Mouse (Mus musculus) embryonic stem cell, embryonic (primary cell): ENCODE data around the gene Slc25a19.

ENCODE experiments used
- CTCF ChIA-PET, 4 experiments: fragments of 300-600 bp in 2 of 4; fragments of 350-600 bp in 2 of 4; sonication (Branson Sonifier 250); formaldehyde crosslinking; loops; one replicate each; lab custom pipeline; 2022; ENCODE audit warnings: inconsistent platforms in 2 of 4; lab: Charles Lee
- POLR2A ChIA-PET, 4 experiments: fragments of 300-600 bp in 2 of 4; fragments of 350-600 bp in 2 of 4; sonication (Branson Sonifier 250); formaldehyde crosslinking; loops; one replicate each; lab custom pipeline; 2022; ENCODE audit warnings: antibody characterized with exemption in 4 of 4, inconsistent platforms in 1 of 4; lab: Charles Lee

Gene Slc25a19

DNA sequence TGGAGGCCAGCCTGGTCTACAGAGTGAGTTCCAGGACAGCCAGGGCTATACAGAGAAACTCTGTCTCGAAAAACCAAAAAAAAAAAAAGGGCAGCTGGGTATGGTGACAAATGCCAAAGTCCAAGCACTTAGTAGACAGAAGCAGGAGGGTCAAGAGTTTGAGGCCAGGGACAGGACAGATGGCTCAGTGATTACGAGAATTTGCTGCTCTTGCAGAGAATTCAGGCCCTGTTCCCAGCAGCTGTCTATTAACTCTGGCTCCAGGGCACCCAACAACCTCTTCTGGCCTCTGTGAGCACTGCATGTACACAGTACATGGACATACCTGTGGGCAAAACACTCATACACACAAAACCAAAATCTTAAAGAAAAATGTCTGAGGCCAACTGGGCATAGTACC is 10.1 kb downstream of the Slc25a19 start:
- CTCF ChIA-PET = interaction anchor here in 3 of 4 experiments (0.5 to 2.0 kb wide), 8 partner anchors 10 to 402 kb away, joined by 3 to 8 read pairs (median 3); partner anchors contain the start of gene Slc25a19 (in 1 of the 3)
- POLR2A ChIA-PET = interaction anchor here in 3 of 4 experiments (0.5 to 17.9 kb wide), 16 partner anchors 9 to 215 kb away, joined by 3 to 335 read pairs (median 4); partner anchors contain the start of genes Slc25a19 (in 2 of the 3) and Jpt1 (in 1 of the 3)

GRCm38 (mm10) chr11:115616893-115617292 is 11.2 kb downstream of the Slc25a19 start:
- CTCF ChIA-PET = interaction anchor here in 2 of 4 experiments (0.6 to 2.0 kb wide), 8 partner anchors 15 to 464 kb away, joined by 3 to 12 read pairs (median 4); partner anchors contain the start of genes Grb2 (in 1 of the 2) and Sumo2 (in 1 of the 2)
- POLR2A ChIA-PET = interaction anchor here in 2 of 4 experiments (0.6 to 17.9 kb wide), 21 partner anchors 8 to 408 kb away, joined by 3 to 335 read pairs (median 5); partner anchors contain the start of genes Jpt1 (in 2 of the 2), Slc25a19 (in 2 of the 2) and Grb2 (in 1 of the 2)

- ChIA-PET CTCF (interaction anchor here in 2 of 4 experiments (0.6 to 1.7 kb wide), 7 partner anchors 15 to 463 kb away, joined by 3 to 12 read pairs (median 5); partner anchors contain the start of gene Sumo2 (in 1 of the 2)), POLR2A (interaction anchor here in 2 of 4 experiments (0.6 to 17.9 kb wide), 17 partner anchors 11 to 408 kb away, joined by 3 to 335 read pairs (median 23); partner anchors contain the start of genes Jpt1 (in 2 of the 2), Slc25a19 (in 2 of the 2), Gga3 (in 1 of the 2) and Grb2 (in 1 of the 2))
Measured at GRCm38 (mm10) chr11:115616371-115616770, 11.7 kb downstream of the Slc25a19 start.

DNA sequence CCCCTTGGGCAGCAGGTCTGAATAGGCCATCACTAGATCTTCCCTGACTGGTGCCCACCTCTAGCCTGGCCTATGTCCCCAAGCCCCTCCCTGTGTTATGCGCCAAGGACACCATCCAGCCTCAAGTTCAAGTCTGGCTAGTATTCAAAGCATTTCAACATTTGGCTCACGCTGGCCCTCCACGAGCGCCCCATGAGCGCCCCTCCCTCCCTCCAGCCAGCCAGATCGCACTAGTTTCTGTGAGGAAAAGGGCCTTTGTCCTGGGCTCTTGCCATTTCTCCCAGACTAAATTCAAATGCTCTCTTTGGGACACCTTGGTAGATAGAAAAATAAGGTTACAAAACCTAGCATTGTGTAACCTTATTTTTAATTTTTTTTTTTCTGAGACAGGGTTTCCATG is 12.2 kb downstream of the Slc25a19 start:
- CTCF ChIA-PET = interaction anchor here in 2 of 4 experiments (0.7 to 3.5 kb wide), 8 partner anchors 8 to 226 kb away, joined by 3 to 21 read pairs (median 4); partner anchors contain the start of genes Slc25a19 (in 1 of the 2) and Sumo2 (in 1 of the 2)
- POLR2A ChIA-PET = interaction anchor here in 3 of 4 experiments (0.6 to 17.9 kb wide), 47 partner anchors 10 to 1084 kb away, joined by 3 to 335 read pairs (median 6); partner anchors contain the start of genes Nup85 (in 3 of the 3), Slc25a19 (in 3 of the 3), Gga3 (in 2 of the 3) and Grb2 (in 2 of the 3)

- POLR2A ChIA-PET = interaction anchor here (0.5 to 17.9 kb wide), 69 partner anchors 10 to 1084 kb away, joined by 3 to 335 read pairs (median 4); partner anchors contain the start of genes Nup85 (in 3 of the 4), Slc25a19 (in 3 of the 4), Caskin2 (in 2 of the 4) and Gga3 (in 2 of the 4)
Measured at GRCm38 (mm10) chr11:115615108-115615825, 12.8 kb downstream of the Slc25a19 start.

GRCm38 (mm10) chr11:115614346-115615107 is 13.6 kb downstream of the Slc25a19 start:
- CTCF ChIA-PET = interaction anchor here (0.5 to 3.5 kb wide), 16 partner anchors 9 to 704 kb away, joined by 3 to 38 read pairs (median 4); partner anchors contain the start of genes Caskin2 (in 2 of the 4), Armc7 (in 1 of the 4), Slc25a19 (in 1 of the 4) and Tsen54 (in 1 of the 4)
- POLR2A ChIA-PET = interaction anchor here (0.5 to 17.9 kb wide), 75 partner anchors 9 to 416 kb away, joined by 3 to 335 read pairs (median 4); partner anchors contain the start of genes Grb2 (in 3 of the 4), Nup85 (in 3 of the 4), Slc25a19 (in 3 of the 4) and Gga3 (in 2 of the 4)

More at GRCm38 (mm10) chr11:115615108-115615825, 12.8 kb downstream of the Slc25a19 start:
- CTCF ChIA-PET = interaction anchor here in 3 of 4 experiments (0.5 to 3.5 kb wide), 13 partner anchors 8 to 705 kb away, joined by 3 to 21 read pairs (median 3); partner anchors contain the start of genes Armc7 (in 1 of the 3), Caskin2 (in 1 of the 3), Slc25a19 (in 1 of the 3) and Sumo2 (in 1 of the 3)

DNA sequence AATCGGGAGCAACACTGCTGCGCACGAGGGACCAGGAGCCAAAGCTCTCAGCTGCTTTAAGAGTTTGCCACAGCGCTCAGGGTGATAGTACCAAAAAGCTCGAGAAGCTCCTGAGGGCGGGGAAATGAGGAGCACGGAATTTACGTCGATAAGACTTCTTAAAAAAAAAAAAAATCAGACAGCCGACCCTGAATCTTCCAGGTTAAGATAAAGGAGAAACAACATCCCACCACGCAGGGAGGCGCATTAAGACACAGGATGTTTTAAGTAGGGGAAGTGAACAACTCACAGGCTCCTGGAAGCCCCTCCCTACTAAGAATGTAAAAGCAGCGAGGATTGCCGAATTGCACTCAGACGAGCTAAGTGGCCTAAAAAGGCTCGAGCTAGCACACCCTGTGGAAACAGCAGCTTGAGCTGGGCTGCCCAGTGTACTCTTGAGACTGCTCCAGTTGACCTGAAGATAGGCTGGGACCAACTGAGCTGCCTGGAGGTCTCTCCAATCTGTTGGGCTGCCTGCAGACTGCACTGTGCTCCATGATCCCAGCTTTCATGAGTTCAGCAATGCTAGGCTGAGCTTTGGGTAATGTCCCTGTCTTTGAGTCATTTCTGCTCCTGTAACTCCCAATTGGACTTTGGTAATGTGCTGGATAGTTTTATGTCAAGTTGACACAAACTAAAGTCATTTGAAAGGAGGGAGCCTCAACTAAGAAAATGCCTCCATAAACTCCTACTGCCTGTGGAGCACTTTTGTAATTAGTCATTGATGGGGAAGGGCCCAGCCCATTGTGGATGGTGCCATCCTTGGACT is 14.8 kb downstream of the Slc25a19 start:
- ChIA-PET POLR2A (interaction anchor here (0.5 to 17.9 kb wide), 118 partner anchors 8 to 1480 kb away, joined by 3 to 335 read pairs (median 4); partner anchors contain the start of genes Grb2 (in 3 of the 4), Slc25a19 (in 3 of the 4), Cdr2l (in 2 of the 4) and Gga3 (in 2 of the 4)), CTCF (interaction anchor here (0.6 to 3.5 kb wide), 64 partner anchors 8 to 1391 kb away, joined by 3 to 38 read pairs (median 4); partner anchors contain the start of genes Slc25a19 (in 3 of the 4), Caskin2 (in 2 of the 4), Grb2 (in 2 of the 4) and Nt5c (in 2 of the 4))

DNA sequence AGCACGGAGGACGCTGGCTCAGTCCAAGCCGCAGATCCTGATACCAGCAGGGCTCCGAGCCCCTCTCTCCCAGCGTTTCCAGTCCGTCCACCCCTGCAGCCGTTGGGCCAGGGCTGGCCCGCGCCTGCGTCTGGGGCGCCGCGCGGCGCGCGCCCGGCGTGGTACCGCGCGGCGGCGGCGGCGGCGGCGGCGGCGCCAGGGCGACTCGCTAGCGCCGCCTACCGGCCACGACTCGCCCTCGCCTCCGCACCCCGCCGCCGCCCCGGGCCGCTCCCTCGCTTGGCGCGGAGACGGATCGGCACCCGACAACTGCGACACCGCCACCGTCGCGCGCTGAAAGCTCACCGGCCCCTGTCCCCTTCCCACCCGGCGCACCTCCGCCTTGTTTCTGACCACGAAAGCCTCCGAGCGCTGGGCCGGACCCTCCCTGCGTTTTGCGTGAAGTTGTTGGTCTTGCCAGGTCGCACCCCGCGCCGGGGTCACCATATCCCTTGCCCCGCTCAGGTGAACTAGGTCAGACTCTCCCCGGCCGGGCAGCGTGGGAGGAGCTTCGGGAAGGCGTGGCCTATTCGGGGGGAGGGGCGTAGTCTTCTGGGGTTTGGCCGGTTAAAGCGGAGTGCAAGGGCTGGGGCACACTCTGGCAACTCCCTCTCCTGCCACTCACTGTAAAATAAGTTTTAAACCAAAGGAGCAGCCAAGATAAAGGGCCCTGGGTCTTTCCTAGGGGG is 15.5 kb downstream of the Slc25a19 start, which contains the start of gene Mif4gd:
TSS of gene Mif4gd (minus strand) at position 560 of the 728 bp plus-strand sequence.
- POLR2A ChIA-PET = interaction anchor here (0.5 to 17.9 kb wide), 105 partner anchors 7 to 1396 kb away, joined by 3 to 335 read pairs (median 4); partner anchors contain the start of genes Grb2 (in 3 of the 4), Slc25a19 (in 3 of the 4), Cdr2l (in 2 of the 4) and Gga3 (in 2 of the 4)
- CTCF ChIA-PET = interaction anchor here (0.5 to 3.5 kb wide), 65 partner anchors 8 to 1392 kb away, joined by 3 to 38 read pairs (median 4); partner anchors contain the start of genes Slc25a19 (in 3 of the 4), Caskin2 (in 2 of the 4), Grb2 (in 2 of the 4) and Nt5c (in 2 of the 4)

DNA sequence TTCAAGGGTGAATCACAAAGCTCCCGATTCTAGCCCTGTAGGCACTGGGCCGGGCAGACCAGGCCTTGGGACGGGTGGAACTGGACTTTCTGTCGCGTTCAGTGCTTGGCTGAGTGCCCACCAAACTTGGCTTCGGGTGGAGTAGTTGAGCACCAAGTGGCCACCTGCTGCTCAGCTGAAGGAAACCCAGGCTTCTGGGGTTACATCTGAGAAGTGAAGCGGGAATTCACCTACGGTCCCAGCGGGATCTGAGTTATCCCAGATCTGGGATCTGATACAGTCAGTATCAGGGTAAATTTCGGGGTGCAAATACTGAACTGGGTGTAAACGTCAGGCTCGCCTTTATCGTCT is 16.1 kb downstream of the Slc25a19 start:
- ChIA-PET POLR2A (interaction anchor here in 3 of 4 experiments (0.6 to 17.9 kb wide), 35 partner anchors 10 to 734 kb away, joined by 3 to 335 read pairs (median 8); partner anchors contain the start of genes Grb2 (in 2 of the 3), Nup85 (in 2 of the 3), Slc25a19 (in 2 of the 3) and Sumo2 (in 2 of the 3)), CTCF (interaction anchor here in 3 of 4 experiments (0.5 to 3.2 kb wide), 11 partner anchors 11 to 247 kb away, joined by 3 to 38 read pairs (median 7); partner anchors contain the start of genes Myo15b (in 1 of the 3) and Slc25a19 (in 1 of the 3))

DNA sequence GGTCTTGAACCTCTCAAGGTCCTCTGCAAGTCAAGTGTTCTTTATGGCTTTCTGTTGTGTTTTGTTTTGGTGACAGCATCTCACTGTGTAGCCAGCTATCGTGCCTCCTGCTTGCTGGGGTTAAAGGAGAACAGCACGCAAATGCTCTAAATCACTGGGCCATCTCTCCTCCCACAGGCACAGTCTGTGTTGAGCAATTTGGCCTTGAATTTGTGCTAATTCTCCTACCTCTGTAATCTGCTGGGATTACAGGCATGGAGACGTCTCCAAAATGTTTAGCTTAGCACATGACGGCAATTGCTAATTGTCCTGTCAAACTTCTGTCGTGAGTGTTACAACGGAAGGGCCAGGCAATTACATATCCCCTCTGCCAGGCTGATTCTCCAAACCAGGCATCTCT is 16.9 kb downstream of the Slc25a19 start:
- CTCF ChIA-PET = interaction anchor here in 3 of 4 experiments (0.6 to 1.4 kb wide), 4 partner anchors 12 to 203 kb away, joined by 3 to 4 read pairs (median 3); partner anchors contain the start of gene Caskin2 (in 1 of the 3)
- POLR2A ChIA-PET = interaction anchor here in 3 of 4 experiments (0.7 to 17.9 kb wide), 17 partner anchors 16 to 248 kb away, joined by 3 to 335 read pairs (median 9); partner anchors contain the start of genes Nup85 (in 2 of the 3), Grb2 (in 1 of the 3), Slc25a19 (in 1 of the 3) and Sumo2 (in 1 of the 3)

DNA sequence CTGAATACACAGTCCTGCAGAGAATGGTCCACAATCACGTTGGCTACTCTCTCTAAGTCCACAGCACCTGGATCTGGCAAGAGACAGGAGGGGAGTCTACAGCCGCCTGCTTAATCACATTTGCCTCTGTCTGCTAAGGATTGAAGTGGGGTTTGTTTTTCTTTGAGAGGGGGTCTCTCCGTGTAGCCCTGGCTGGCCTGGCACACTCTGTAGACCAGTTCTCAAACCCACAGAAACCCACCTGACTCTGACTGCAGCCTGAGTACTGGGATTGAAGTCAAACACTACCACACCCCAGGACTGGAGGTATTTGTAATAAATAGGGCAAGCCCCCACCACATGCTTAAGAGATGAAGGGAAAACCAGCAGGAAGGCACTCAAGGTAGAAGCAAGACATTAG is 18.5 kb downstream of the Slc25a19 start:
- ChIA-PET CTCF (interaction anchor here in 1 of 4 experiments (0.5 to 1.3 kb wide), 2 partner anchors 29 to 105 kb away, joined by 3 to 4 read pairs; no protein-coding TSS in a partner anchor), POLR2A (interaction anchor here in 3 of 4 experiments (0.5 to 17.9 kb wide), 13 partner anchors 11 to 414 kb away, joined by 3 to 335 read pairs (median 5); partner anchors contain the start of genes Slc25a19 (in 2 of the 3), Fdxr (in 1 of the 3), Jpt1 (in 1 of the 3) and Nup85 (in 1 of the 3))

DNA sequence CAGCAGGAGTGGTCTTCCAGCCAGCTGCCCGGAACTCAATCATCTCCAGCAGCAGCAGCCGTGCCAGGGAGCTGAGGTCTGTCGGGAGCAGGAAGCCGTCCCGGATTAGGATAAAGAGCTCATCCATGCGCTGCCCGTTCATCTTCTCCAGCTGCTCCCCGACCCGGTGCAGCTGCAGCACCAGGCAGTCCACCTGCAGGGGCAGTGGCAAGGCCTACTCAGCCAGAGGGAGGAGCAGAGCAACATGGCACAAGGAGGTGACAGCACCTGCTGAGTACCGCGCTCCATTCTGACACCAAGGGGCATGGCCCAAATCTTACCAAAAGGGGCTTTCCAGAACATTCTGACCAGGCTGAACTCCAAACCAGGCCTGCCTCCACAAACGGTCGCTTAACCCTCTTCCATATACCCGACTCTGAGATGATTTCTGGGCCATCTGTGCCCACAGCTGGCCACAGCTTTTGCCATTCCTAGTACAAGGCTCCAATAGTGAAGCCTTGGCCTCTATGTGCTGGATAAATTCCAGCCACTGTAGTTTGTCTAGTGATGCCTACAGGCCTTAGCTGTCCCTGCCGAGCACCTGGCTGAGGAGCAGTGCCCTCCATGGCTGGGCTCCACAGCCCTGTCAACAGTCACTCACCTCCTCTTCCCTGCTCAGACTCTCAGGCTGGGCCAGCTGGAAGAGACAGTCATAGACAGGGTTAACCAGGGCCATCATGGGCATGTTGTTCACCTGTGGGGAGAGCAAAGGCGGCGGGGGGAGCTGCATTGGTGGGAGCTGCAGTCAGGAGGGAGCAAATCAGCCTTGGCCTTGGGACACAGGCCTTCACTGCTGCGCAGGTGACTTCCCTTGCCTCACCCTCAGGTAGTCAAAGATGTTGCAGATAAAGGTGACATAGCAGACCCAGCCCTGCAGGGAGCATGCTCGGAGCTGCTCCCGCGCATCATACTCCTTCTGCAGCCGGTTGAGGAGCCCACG is 19.4 kb downstream of the Slc25a19 start:
- ChIA-PET CTCF (interaction anchor here in 2 of 4 experiments (0.5 to 1.5 kb wide), 4 partner anchors 15 to 106 kb away, joined by 3 to 4 read pairs (median 4); no protein-coding TSS in a partner anchor), POLR2A (interaction anchor here in 3 of 4 experiments (0.5 to 17.9 kb wide), 20 partner anchors 9 to 413 kb away, joined by 3 to 335 read pairs (median 5); partner anchors contain the start of genes Slc25a19 (in 3 of the 3), Jpt1 (in 2 of the 3), Fdxr (in 1 of the 3) and Nup85 (in 1 of the 3))

GRCm38 (mm10) chr11:115606733-115607132 is 21.4 kb downstream of the Slc25a19 start:
- POLR2A ChIA-PET = interaction anchor here in 3 of 4 experiments (0.5 to 17.9 kb wide), 15 partner anchors 8 to 1321 kb away, joined by 3 to 335 read pairs (median 4); partner anchors contain the start of genes Jpt1 (in 2 of the 3), Slc25a19 (in 2 of the 3), Mif4gd (in 1 of the 3) and Nup85 (in 1 of the 3)
- CTCF ChIA-PET = interaction anchor here in 1 of 4 experiments (0.6 kb wide), 2 partner anchors 66 to 136 kb away, joined by 3 read pairs; no protein-coding TSS in a partner anchor
